Mouse (Mus musculus) C2C12 (cell line): ENCODE data around the gene Brca1.

Experiments used
- CEBPB ChIP-seq: IDR thresholded peaks from one replicate; pipeline ENCODE4 v1.6.1; 2011; ENCODE audit warnings: low read depth, mild to moderate bottlenecking, control low read depth, moderate library complexity
- CTCF ChIP-seq: IDR thresholded peaks from one replicate; pipeline ENCODE4 v1.5.1; 2011; ENCODE audit not compliant: control insufficient read depth, insufficient read depth, insufficient read length
- FOSL1 ChIP-seq: IDR thresholded peaks from one replicate; pipeline ENCODE4 v1.8.0; 2011; ENCODE audit warnings: mild to moderate bottlenecking, low read length; ENCODE audit not compliant: poor library complexity, insufficient read depth, severe bottlenecking
- MAX ChIP-seq: IDR thresholded peaks from one replicate; pipeline ENCODE4 v1.6.1; 2011; ENCODE audit warnings: mild to moderate bottlenecking, control low read depth
- MYOD1 ChIP-seq: IDR thresholded peaks from one replicate; pipeline ENCODE4 v1.6.1; 2011; ENCODE audit warnings: low read depth; ENCODE audit not compliant: control insufficient read depth, insufficient read length
- USF1 ChIP-seq: IDR thresholded peaks from one replicate; pipeline ENCODE4 v1.6.1; 2011; ENCODE audit warnings: low read depth, mild to moderate bottlenecking, control low read depth, moderate library complexity

DNA sequence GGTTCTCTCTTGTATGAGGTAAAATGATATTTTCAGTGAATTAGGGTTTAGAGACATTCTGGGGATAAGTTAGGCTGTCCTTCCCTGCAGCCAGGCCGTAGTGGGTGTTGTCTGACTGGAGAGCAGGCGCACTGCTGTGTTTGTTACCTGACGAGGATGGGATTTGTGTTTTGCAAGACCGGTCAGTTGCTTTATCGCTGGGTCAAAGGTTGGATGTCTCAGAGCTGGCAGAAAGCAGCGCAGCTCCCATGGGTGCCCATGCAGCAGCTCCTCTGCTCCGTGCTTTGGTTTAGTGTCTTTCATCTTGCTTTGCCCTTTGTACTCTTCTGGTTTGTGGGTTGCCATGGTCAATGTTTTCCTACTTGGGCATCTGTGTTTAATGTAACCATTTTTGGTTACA, 4.8 kb upstream of the Brca1 start:
- TF ChIP-seq CTCF (no peak), MYOD1 (no peak), MAX (no peak), USF1 (no peak), CEBPB (no peak), FOSL1 (no peak)
